Mouse (Mus musculus): ENCODE measurements around the gene Gfpt1.

DNA sequence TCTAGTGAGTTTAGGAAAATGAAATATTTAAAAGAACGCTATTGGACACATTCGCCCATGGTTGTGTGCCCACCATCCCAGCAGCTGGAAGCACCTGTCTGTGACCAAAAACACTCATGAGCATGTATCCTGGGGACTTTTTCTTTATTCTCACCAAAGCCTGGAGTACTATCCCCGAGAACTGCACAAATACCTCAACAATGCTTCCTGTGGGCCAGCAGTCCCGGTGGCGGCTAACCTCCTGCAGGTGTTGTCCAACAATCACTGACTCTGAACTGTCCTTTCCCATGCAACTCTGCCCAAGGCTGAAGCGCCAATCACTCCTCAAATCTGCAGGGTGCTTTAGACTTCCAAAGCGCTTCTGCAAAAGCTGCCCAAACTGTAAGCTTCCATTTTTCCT lies 74.0 kb downstream of the Gfpt1 start:
- TF ChIP-seq CTCF (IDR thresholded peaks at IDR 0.05; ENCODE audit: low read depth, low read length): no peak
- no peak for TF ChIP-seq POLR2A (IDR thresholded peaks at IDR 0.05; ENCODE audit: extremely low read depth, insufficient read depth, low read length)

Data from liver, adult 2 months (tissue).